Mouse (Mus musculus) heart, postnatal 0 days (tissue): ENCODE measurements around the gene Dot1l.

Source experiments
- CTCF ChIP-seq: IDR thresholded peaks from 2 replicates; pipeline ENCODE4 v1.5.1; 2016; ENCODE audit warnings: antibody characterized with exemption, control low read depth, low read depth
- EP300 ChIP-seq: IDR thresholded peaks from 2 replicates; pipeline ENCODE4 v1.6.1; 2016; ENCODE audit warnings: antibody characterized with exemption, low read depth

- TF ChIP-seq CTCF (no peak), EP300 (no peak)
Observed at GRCm38 (mm10) chr10:80831136-80831535, 76.1 kb downstream of the Dot1l start.
